Mouse (Mus musculus) limb, embryonic 11.5 days (tissue): Measurements from ENCODE around the gene Rnf5. TPM values are rescaled to one million over a fixed set of nuclear protein-coding genes. Genes with fewer than 3 reads are reported as not detected.

Experiments used
- ATAC-seq: fragments of 200-750 bp; cut with Nextera tagmentation; 2 replicates; pipeline ENCODE4 v1.8.0; 2017; ENCODE audit warnings: low read depth; ENCODE audit not compliant: insufficient number of reproducible peaks, low FRiP score, low TSS enrichment
- DNase-seq: peaks from one replicate; pipeline ENCODE4 v3.0.0-alpha.2; 2015; ENCODE audit warnings: low spot score
- H3K27ac ChIP-seq: fragments of 300-500 bp; sonication (generic); replicated peaks from 2 replicates; pipeline ENCODE4 v1.5.1; 2014; ENCODE audit warnings: low read depth, mild to moderate bottlenecking, low read length
- H3K27me3 ChIP-seq: fragments of 300-500 bp; sonication (generic); 2 replicates; pipeline ENCODE4 v1.6.1; 2014; ENCODE audit warnings: mild to moderate bottlenecking, low read length, mixed read lengths; ENCODE audit not compliant: control insufficient read depth, insufficient read depth
- H3K36me3 ChIP-seq: fragments of 300-500 bp; sonication (generic); 2 replicates; pipeline ENCODE4 v1.6.1; 2014; ENCODE audit warnings: mild to moderate bottlenecking, low read length, moderate library complexity, mixed read lengths; ENCODE audit not compliant: control insufficient read depth, insufficient read depth
- H3K4me1 ChIP-seq: fragments of 300-500 bp; sonication (generic); 2 replicates; pipeline ENCODE4 v1.6.1; 2014; ENCODE audit warnings: low read length, mixed read lengths; ENCODE audit not compliant: control insufficient read depth, insufficient read depth
- H3K4me2 ChIP-seq: fragments of 300-500 bp; sonication (generic); 2 replicates; pipeline ENCODE4 v1.6.1; 2014; ENCODE audit warnings: low read depth, mild to moderate bottlenecking, moderate library complexity; ENCODE audit not compliant: severe bottlenecking
- H3K4me3 ChIP-seq: fragments of 300-500 bp; sonication (generic); 2 replicates; pipeline ENCODE4 v1.5.1; 2014; ENCODE audit warnings: low read depth, low read length
- H3K9ac ChIP-seq: fragments of 300-500 bp; sonication (generic); 2 replicates; pipeline ENCODE4 v1.6.1; 2014; ENCODE audit warnings: mild to moderate bottlenecking, low read length
- H3K9me3 ChIP-seq: fragments of 300-500 bp; sonication (generic); 2 replicates; pipeline ENCODE4 v1.6.1; 2016; ENCODE audit warnings: low read length; ENCODE audit not compliant: control insufficient read depth
- WGBS: fragments of 180-500 bp; shearing (Covaris S2); extraction: QIAGEN DNeasy Blood & Tissue Kit; methylation state at CpG from one replicate; pipeline ENCODE4 v1.1.7; 2014; 5-methylcytosine and 5-hydroxymethylcytosine counted together
- polyA plus RNA-seq: library from polyadenylated mRNA; unstranded; fragments of >200 nt; fragmentation: Nextera tagmentation; extraction: Ambion mirVana; gene quantifications from 2 replicates; pipeline ENCODE4 v1.2.1, GENCODE M21; 2014

Rnf5 gene
- polyA plus RNA-seq, 1 experiment from 2014 or later = 111 TPM

DNA sequence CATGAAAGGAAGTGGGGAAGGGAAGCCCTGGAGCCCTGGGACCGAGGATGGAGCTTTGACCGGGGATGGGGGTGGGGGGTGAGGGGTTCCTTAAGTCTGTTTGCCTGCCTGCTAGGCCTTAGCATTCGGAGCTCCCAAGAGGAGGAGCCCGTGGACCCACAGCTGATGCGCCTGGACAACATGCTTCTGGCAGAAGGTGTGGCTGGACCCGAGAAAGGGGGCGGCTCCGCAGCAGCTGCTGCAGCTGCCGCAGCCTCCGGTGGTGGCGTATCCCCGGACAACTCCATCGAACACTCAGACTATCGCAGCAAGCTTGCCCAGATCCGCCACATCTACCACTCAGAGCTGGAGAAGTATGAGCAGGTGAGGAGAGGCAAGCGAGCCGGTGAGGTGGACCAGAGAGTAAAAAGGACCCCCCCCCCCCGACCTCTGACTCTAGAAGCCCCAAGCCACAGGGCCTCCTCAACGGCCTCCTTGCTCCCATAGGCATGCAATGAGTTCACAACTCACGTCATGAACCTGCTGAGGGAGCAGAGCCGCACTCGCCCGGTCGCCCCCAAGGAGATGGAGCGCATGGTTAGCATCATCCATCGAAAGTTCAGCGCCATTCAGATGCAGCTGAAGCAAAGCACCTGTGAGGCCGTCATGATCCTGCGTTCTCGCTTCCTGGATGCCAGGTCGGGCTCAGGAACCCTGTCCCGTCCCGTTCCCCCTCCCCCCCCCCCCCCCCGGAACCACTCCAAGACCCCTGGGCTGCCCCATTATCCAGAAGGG, 9.6 kb downstream of the Rnf5 start:
- Histone ChIP-seq H3K27me3 (no peaks in the 10 kb centered on the region), H3K4me3 (peak overlapping the region; percentile 95), H3K36me3 (peaks cover 9% of the 10 kb centered on the region; the same call in 1 of the 2 replicates), H3K27ac (no peak overlapping the region), H3K9me3 (no peaks in the 10 kb centered on the region), H3K9ac (peak overlapping the region; percentile 96), H3K4me1 (peaks cover 49% of the 10 kb centered on the region), H3K4me2 (peak overlapping the region; percentile 93)
- DNase-seq = peak; percentile 53
- ATAC-seq = no peak
- WGBS = 56% methylated on average over 31 of the region's 34 CpGs

DNA sequence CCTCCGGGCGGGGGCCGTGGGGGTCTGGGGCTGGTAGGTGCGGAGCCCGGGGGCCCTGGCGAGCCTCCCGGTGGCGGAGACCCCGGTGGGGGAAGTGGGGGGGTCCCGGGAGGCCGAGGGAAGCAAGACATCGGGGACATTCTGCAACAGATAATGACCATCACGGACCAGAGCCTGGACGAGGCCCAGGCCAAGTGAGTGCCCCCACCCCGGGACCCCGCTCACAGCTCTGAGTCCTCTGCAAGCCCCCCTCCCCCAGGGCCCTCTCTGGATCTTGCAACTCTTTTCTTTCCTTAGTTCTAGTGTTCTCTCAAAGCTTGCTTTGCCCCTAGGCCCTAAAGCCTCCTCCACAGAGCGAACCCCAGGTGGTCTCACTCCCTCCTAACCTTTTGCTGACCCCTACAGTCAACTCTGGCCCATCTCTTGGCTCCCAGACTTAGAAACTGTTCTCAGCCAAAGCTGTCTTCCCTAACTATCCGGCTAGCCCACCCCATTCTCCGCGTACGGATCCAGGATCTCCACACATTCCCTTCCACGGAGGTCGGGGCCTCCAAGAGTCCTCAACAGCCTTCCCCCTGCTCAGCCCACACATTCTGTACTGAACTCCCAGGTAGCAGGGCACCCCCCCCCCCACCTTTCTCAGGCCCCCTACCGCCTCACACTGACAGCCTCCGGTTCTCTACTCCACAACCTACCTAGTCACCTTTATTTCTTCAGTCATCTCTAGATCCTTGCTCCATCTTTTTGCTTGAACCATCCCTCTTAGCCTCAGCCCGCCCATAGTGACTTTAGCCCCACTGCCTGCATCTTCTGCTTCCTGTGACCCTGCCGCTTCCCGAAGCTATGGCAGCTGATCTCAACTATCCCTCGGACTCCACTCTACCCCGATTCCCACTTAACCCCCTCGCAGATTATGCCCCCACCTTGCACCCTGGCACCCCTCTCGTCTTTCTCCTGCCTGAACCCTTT, 10.6 kb downstream of the Rnf5 start:
- Histone ChIP-seq H3K4me2 (peak overlapping the region; percentile 93), H3K27me3 (no peaks in the 10 kb centered on the region), H3K4me3 (peak overlapping the region; percentile 95), H3K36me3 (peaks cover 9% of the 10 kb centered on the region; the same call in 1 of the 2 replicates), H3K4me1 (peaks cover 51% of the 10 kb centered on the region), H3K9me3 (no peaks in the 10 kb centered on the region), H3K27ac (peak overlapping the region; percentile 99), H3K9ac (peak overlapping the region; percentile 96)
- DNase-seq (peak; percentile 55), ATAC-seq (peak; percentile 18; the same call in 1 of the 2 replicates)
- WGBS = 2% methylated on average over 30 of the region's 32 CpGs

DNA sequence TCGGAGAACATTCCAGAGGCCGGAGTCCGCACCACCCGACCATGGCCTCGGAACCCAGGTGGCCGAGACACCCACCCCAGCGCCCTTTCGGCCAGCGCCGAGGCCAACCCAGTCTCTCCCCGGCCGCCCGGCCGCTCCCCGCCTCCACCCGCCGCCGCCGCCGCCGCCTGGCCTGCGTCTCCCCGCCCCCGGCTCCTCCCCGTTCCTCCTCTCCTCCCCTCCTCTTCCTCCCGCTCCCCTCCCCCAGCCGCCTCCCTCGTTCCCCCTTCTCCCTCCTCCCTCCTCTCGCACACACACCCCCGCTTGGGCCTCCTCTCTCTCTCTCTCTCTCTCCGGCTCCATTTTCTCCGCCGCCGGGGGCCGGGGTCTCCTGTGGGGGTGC, 11.5 kb downstream of the Rnf5 start:
- Histone ChIP-seq H3K9me3 (no peaks in the 10 kb centered on the region), H3K27ac (peak overlapping the region; percentile 99), H3K36me3 (peaks cover 9% of the 10 kb centered on the region; the same call in 1 of the 2 replicates), H3K4me3 (peak overlapping the region; percentile 95), H3K27me3 (no peaks in the 10 kb centered on the region), H3K4me1 (peaks cover 46% of the 10 kb centered on the region), H3K4me2 (peak overlapping the region; percentile 93), H3K9ac (peak overlapping the region; percentile 96)
- ATAC-seq (peak; percentile 24), DNase-seq (peak; percentile 93)
- 0% methylated on average over 25 of the region's 35 CpGs for WGBS

DNA sequence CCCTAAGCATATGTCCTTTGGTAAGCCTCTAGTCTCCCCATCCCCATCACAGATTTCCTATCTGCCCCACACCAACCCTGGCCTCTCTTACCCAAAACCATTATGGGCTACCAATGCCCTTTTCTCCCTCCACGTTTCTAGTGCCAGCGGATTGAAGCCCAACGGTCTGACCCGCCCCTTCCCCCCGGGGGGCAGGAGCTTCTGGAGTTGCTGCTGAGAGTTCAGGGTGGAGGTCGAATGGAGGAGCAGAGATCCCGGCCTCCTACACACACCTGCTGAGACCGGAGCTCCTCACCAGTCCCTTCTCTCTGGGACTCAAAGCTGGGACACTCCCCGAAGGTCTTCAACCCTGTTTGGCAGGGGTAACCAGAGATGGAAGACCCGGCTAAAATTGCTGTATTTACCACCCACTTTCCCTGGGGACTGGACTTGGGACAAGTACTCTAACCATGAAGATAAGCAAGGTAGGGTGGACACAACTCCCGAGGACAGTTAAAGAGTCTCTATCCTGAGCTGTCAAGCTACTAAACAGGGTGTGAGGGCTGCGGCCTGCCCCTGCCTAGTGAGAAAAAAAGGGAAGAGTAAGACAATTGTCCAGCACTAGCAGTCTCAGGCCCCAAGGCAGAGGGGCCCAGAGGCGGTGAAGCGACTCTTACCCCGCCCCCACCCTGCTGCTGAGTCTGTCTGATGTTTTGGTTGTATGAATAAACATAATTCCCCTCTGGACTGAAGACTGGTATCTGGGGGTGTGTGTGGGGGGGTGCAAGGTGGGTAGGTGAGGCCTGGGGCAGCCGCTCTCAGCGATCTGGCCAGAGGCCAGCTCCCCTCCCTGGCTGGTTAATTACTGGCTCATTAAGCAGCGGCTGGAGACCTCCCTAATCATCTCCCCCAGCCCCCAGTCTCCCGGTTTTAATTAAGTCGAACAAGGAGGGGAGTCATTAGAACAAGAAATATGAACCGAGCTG, 12.2 kb downstream of the Rnf5 start, which contains the start of gene Pbx2:
TSS of gene Pbx2 (plus strand) at position 238 of the 965 bp plus-strand sequence.
- ATAC-seq (no peak; the same call in 1 of the 2 replicates), DNase-seq (peak; percentile 65)
- no peaks in the 10 kb centered on the region for H3K9me3 ChIP-seq

DNA sequence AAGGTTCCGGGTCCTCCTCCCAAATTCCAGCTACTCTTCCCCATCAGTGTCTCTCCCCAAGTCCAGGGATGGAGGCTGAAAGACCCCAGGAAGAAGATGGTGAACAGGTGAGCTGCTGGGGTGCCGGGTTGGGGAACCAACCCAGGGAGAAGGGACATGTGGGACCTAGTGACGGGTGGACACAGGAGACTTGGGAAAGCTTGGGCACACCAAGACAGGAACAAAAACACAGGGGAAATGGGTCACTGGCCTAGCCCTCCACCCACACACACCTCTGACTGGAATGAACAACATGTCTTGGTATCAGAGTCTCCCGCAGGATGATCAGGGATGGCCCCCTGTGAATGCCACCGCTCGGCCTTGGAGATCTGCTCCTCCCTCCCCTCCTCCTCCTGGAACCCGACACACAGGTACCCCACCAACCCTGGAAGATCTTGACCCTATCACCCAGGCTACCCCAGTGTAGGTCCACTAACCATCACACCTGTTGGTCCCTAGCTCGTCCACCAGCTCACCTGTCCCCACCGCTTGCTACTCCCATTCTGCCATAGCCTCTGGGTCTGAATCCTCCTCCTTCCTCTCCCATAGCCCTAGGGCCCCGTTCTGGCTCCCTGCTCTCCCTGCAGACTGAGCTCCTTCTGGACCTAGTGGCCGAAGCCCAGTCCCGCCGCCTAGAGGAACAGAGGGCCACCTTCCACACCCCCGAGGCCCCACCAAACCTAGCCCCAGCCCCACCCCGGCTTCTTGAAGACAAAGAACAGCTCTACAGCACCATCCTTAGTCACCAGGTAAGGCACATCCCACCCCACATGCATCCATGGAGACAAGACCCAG, 13.1 kb downstream of the Rnf5 start:
- 67% methylated on average over 15 of the region's 15 CpGs for WGBS
- Histone ChIP-seq H3K4me2 (no peak overlapping the region), H3K4me3 (peak overlapping the region; percentile 3; the same call in 1 of the 2 replicates), H3K4me1 (peaks cover 49% of the 10 kb centered on the region), H3K27me3 (no peaks in the 10 kb centered on the region), H3K36me3 (peaks cover 4% of the 10 kb centered on the region; the same call in 1 of the 2 replicates), H3K9me3 (no peaks in the 10 kb centered on the region), H3K27ac (no peak overlapping the region; the same call in 1 of the 2 replicates), H3K9ac (no peak overlapping the region)
- ATAC-seq = no peak
- no peak for DNase-seq

More for the DNA sequence above, 12.2 kb downstream of the Rnf5 start, which contains the start of gene Pbx2:
- peak within 1 kb of the TSS; percentile 96 for H3K9ac ChIP-seq
- peaks cover 9% of the 10 kb centered on the region; the same call in 1 of the 2 replicates for H3K36me3 ChIP-seq
- peak within 1 kb of the TSS; percentile 93 for H3K4me2 ChIP-seq
- H3K4me1 ChIP-seq = peaks cover 47% of the 10 kb centered on the region
- no peaks in the 10 kb centered on the region for H3K27me3 ChIP-seq
- WGBS = 2% methylated on average over 21 of the region's 21 CpGs
- H3K27ac ChIP-seq = peak within 1 kb of the TSS; percentile 99
- peak within 1 kb of the TSS; percentile 95 for H3K4me3 ChIP-seq

DNA sequence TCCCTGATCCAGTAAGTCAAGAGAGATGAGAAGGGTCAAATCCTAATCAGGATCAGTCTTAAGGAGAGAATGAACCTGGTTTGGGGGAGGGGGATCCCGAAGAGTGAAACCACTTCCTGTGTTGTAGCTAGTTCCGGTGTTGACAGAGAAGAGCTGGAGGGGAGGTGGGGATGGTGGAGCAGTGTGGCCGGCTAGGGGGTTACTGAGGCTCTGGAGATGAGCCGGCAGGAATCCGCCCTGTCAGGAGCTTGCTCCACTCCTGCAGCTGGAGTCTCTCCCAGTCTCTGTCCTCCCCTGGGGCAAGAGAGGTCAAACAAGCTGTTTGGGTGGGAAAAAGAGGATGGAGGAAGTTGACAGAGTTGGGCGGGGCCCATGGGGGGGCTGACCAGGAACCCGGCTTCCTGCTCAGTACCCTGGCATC, 13.8 kb downstream of the Rnf5 start, which contains the start of gene Gpsm3:
TSS of gene Gpsm3 (plus strand) at position 126 of the 421 bp plus-strand sequence.
- peak within 1 kb of the TSS; percentile 3; the same call in 1 of the 2 replicates for H3K4me3 ChIP-seq
- no peak within 1 kb of the TSS for H3K9ac ChIP-seq
- no peak for DNase-seq

DNA sequence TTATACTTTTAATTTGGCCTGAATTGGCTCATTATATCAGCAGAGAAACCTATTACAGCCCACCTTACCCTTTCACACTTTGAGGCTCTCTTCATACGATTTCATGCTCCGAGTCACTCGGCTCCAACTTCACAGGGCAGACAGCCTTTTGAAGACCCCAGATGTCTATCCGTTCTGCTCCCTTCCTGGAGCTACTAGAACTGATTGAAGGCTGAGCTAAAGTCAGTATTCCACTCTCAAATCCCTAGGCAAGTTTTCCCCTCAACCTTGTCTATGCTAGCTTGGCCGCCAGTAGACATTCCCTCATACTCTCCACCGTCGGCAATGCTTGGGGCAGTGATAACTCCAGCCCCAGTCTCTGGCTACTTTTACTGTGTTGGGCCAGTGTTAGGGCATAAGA, 14.3 kb downstream of the Rnf5 start:
- no peak for ATAC-seq
- H3K27ac ChIP-seq = peak overlapping the region; percentile 57; the same call in 1 of the 2 replicates
- no peak overlapping the region for H3K4me3 ChIP-seq
- no peak overlapping the region for H3K9ac ChIP-seq
- peaks cover 46% of the 10 kb centered on the region for H3K4me1 ChIP-seq
- no peak overlapping the region for H3K4me2 ChIP-seq
- no peak for DNase-seq
- WGBS = 34% methylated on average over 7 of the region's 7 CpGs
- H3K27me3 ChIP-seq = no peaks in the 10 kb centered on the region
- H3K36me3 ChIP-seq = no peaks in the 10 kb centered on the region; the same call in 1 of the 2 replicates
- no peaks in the 10 kb centered on the region for H3K9me3 ChIP-seq

More for the DNA sequence above, 13.8 kb downstream of the Rnf5 start, which contains the start of gene Gpsm3:
- no peaks in the 10 kb centered on the region for H3K27me3 ChIP-seq
- peak within 1 kb of the TSS; percentile 57; the same call in 1 of the 2 replicates for H3K27ac ChIP-seq
- H3K4me1 ChIP-seq = peaks cover 49% of the 10 kb centered on the region
- 0 out of 2 replicates have a peak within 1 kb of the TSS, but pooled peaks have one; percentile 3 for H3K4me2 ChIP-seq
- ATAC-seq = no peak
- WGBS = 19% methylated on average over 7 of the region's 7 CpGs
- H3K9me3 ChIP-seq = no peaks in the 10 kb centered on the region
- peaks cover 3% of the 10 kb centered on the region; the same call in 1 of the 2 replicates for H3K36me3 ChIP-seq
